Mouse (Mus musculus) stomach, postnatal 0 days (tissue): ENCODE data around the gene Hist1h4f. TPM values are rescaled to one million over a fixed set of nuclear protein-coding genes. Genes with fewer than 3 reads are reported as not detected.
"Not testable (repeated sequence)": the region's sequence is repeated elsewhere in the genome, so short reads cannot be mapped to it uniquely, and the experiment has no call there.

Experiments
- ATAC-seq: fragments of 200-750 bp; cut with Nextera tagmentation; 2 replicates; pipeline ENCODE4 v1.8.0; 2017; ENCODE audit not compliant: low FRiP score, low TSS enrichment
- DNase-seq: peaks from one replicate; pipeline ENCODE4 v3.0.0-alpha.2; 2016; ENCODE audit warnings: low spot score
- H3K27ac ChIP-seq: fragments of 300-500 bp; sonication (generic); replicated peaks from 2 replicates; pipeline ENCODE4 v1.5.1; 2014; ENCODE audit warnings: mild to moderate bottlenecking, control low read depth
- H3K27me3 ChIP-seq: fragments of 300-500 bp; sonication (generic); 2 replicates; pipeline ENCODE4 v1.6.1; 2014; ENCODE audit warnings: low read length; ENCODE audit not compliant: control insufficient read depth, insufficient read depth
- H3K36me3 ChIP-seq: fragments of 300-500 bp; sonication (generic); 2 replicates; pipeline ENCODE4 v1.6.1; 2014; ENCODE audit warnings: low read length, mixed read lengths; ENCODE audit not compliant: control insufficient read depth, insufficient read depth
- H3K4me1 ChIP-seq: fragments of 300-500 bp; sonication (generic); replicated peaks from 2 replicates; pipeline ENCODE4 v1.6.1; 2014; ENCODE audit warnings: antibody characterized with exemption; ENCODE audit not compliant: control insufficient read depth, insufficient read depth
- H3K4me2 ChIP-seq: fragments of 300-500 bp; sonication (generic); replicated peaks from 2 replicates; pipeline ENCODE4 v1.6.1; 2014; ENCODE audit warnings: low read depth, mild to moderate bottlenecking, control low read depth, moderate library complexity
- H3K4me3 ChIP-seq: fragments of 300-500 bp; sonication (generic); 2 replicates; pipeline ENCODE4 v1.5.1; 2014; ENCODE audit warnings: low read depth, low read length, control low read depth
- H3K9ac ChIP-seq: fragments of 300-500 bp; sonication (generic); 2 replicates; pipeline ENCODE4 v1.6.1; 2014; ENCODE audit warnings: mild to moderate bottlenecking, low read length, control low read depth, mixed read lengths
- H3K9me3 ChIP-seq: fragments of 300-500 bp; sonication (generic); 2 replicates; pipeline ENCODE4 v1.6.1; 2016; ENCODE audit warnings: low read length; ENCODE audit not compliant: control insufficient read depth
- CTCF ChIP-seq: IDR thresholded peaks from 2 replicates; pipeline ENCODE4 v1.5.1; 2016; ENCODE audit warnings: antibody characterized with exemption, low read depth, mild to moderate bottlenecking, moderate library complexity
- EP300 ChIP-seq: optimal IDR thresholded peaks from 2 replicates; pipeline ENCODE3; 2016; ENCODE audit warnings: antibody characterized with exemption
- WGBS: fragments of 180-500 bp; shearing (Covaris S2); extraction: QIAGEN DNeasy Blood & Tissue Kit; methylation state at CpG from one replicate; pipeline ENCODE4 v1.1.7; 2014; 5-methylcytosine and 5-hydroxymethylcytosine counted together
- polyA plus RNA-seq: library from polyadenylated mRNA; unstranded; fragments of >200 nt; fragmentation: Nextera tagmentation; extraction: Ambion mirVana; gene quantifications from 2 replicates; pipeline ENCODE4 v1.2.1, GENCODE M21; 2015

The Hist1h4f gene
- polyA plus RNA-seq, 1 experiment from 2014 or later: 0.38 TPM

DNA sequence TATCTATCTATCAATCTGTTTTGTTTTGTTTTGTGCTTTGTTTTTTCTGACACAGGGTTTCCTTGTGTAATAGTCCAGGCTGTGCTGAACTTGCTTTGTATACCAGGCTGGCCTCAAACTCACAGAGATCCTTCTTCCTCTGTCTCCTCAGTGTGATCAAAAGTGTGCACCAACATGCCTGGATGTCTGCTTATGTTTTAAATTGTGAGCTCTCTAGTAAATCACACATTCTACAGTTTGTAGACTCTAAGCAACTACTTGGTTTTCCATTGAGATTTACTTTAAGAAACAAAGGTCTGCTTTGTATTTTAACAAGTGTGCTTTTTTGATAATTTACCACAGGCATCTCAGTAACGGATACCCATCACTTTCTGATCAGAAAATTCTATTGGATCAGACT is 26.4 kb upstream of the Hist1h4f start:
- no peak overlapping the region for H3K27ac ChIP-seq
- no peaks in the 10 kb centered on the region for H3K27me3 ChIP-seq
- no peak overlapping the region for H3K4me3 ChIP-seq
- H3K9ac ChIP-seq: no peak overlapping the region
- H3K36me3 ChIP-seq: no peaks in the 10 kb centered on the region
- ATAC-seq (no peak), DNase-seq (no peak)
- TF ChIP-seq CTCF: no peak
- no peak for TF ChIP-seq EP300
- H3K4me2 ChIP-seq: no peak overlapping the region
- peaks cover 5% of the 10 kb centered on the region; the same call in 1 of the 2 replicates for H3K4me1 ChIP-seq
- H3K9me3 ChIP-seq: no peaks in the 10 kb centered on the region
- 94% methylated on average over 1 of the region's 1 CpGs for WGBS

DNA sequence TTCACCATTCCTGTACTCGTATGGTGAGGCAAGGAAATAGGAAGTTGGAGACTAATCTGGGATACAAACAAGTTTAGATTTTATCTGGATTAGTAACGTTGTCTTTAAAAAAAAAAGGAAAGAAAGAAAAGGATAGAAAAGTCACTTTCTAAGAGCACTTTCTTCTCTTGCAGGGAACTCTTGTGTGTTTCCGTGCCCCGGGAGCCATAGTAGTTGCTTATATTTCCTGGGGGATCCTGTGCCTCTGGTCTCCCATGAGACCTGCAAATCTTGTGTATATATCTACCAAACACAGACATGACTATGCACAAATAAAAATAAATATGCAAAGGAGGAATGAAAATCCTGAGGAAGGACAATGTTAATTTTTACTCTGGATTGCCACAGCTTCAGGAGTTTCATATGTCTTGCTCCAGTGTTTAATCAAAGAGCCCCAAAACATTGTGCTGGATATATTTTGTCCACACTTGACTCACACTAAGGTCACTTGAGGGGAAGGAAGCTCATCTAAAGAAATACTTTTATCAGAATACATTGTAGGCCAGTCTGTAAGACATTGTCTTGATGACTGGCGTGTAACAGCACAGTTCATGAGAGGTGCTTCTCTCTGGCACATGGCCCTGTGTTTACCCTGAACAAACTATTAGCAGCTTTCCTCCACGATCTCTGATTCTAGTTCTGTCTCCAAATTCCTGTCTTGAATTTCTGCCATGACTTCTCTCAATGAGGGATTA is 25.6 kb upstream of the Hist1h4f start:
- Histone ChIP-seq H3K27ac (peak overlapping the region; percentile 49), H3K4me1 (peaks cover 3% of the 10 kb centered on the region; the same call in 1 of the 2 replicates), H3K36me3 (no peaks in the 10 kb centered on the region), H3K4me2 (peak overlapping the region; percentile 55; the same call in 1 of the 2 replicates), H3K9ac (peak overlapping the region; percentile 58), H3K4me3 (peak overlapping the region; percentile 39), H3K9me3 (no peaks in the 10 kb centered on the region), H3K27me3 (no peaks in the 10 kb centered on the region)
- ATAC-seq: no peak
- DNase-seq: no peak
- TF ChIP-seq CTCF: no peak
- TF ChIP-seq EP300: no peak
- WGBS: 32% methylated on average over 6 of the region's 6 CpGs

DNA sequence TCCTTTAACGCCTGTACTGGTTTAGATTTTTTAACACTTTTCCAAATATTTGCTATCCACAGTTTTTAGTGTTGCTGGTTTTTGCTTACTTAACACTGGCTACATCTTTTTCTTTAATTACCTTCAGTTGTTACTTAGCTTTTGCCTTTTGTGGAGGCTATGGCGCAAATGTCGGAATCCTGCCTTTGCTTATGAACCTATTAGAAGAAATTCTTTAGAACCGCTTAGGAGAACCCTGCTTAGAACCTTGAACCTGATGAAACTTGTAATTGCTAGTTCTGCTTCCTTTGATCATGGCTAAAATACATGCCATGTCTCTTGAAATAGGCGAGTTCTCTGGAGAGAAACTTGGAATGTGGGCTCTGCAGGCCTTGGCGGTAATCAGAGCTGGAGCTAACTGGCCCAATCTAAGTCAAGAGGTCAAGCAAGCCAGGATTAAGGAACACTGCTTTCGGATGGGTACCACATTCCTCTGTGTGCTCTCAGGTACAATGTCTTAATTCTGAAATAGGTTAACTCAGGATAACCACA is 25.0 kb upstream of the Hist1h4f start:
- peak overlapping the region; percentile 58 for H3K9ac ChIP-seq
- H3K36me3 ChIP-seq: no peaks in the 10 kb centered on the region
- peak overlapping the region; percentile 39 for H3K4me3 ChIP-seq
- peak overlapping the region; percentile 55 for H3K4me2 ChIP-seq
- peak overlapping the region; percentile 49 for H3K27ac ChIP-seq
- ATAC-seq: no peak
- no peaks in the 10 kb centered on the region for H3K9me3 ChIP-seq
- H3K4me1 ChIP-seq: peaks cover 3% of the 10 kb centered on the region; the same call in 1 of the 2 replicates
- no peaks in the 10 kb centered on the region for H3K27me3 ChIP-seq
- TF ChIP-seq CTCF (no peak), EP300 (no peak)
- no peak for DNase-seq
- WGBS: 7% methylated on average over 7 of the region's 7 CpGs

- Histone ChIP-seq H3K4me3 (peak overlapping the region; percentile 39), H3K4me2 (peak overlapping the region; percentile 55), H3K9ac (peak overlapping the region; percentile 58), H3K27ac (peak overlapping the region; percentile 76)
- H3K4me1 ChIP-seq, H3K9me3 ChIP-seq, ATAC-seq, H3K36me3 ChIP-seq, H3K27me3 ChIP-seq, DNase-seq: not testable (repeated sequence)
- WGBS: 2% methylated on average over 8 of the region's 40 CpGs
Observed at GRCm38 (mm10) chr13:23575864-23576313, 24.4 kb upstream of the Hist1h4f start.

GRCm38 (mm10) chr13:23575271-23575851 is 23.9 kb upstream of the Hist1h4f start, which contains the start of gene Hist1h3d:
TSS of gene Hist1h3d (plus strand) at chr13:23575763.
- H3K36me3 ChIP-seq: no peaks in the 10 kb centered on the region
- H3K4me1 ChIP-seq: peaks cover 3% of the 10 kb centered on the region; the same call in 1 of the 2 replicates
- WGBS: under 1% methylated on average over 18 of the region's 18 CpGs
- peak within 1 kb of the TSS; percentile 58 for H3K9ac ChIP-seq
- H3K27me3 ChIP-seq: no peaks in the 10 kb centered on the region
- H3K4me2 ChIP-seq: peak within 1 kb of the TSS; percentile 55
- no peaks in the 10 kb centered on the region for H3K9me3 ChIP-seq
- TF ChIP-seq CTCF (no peak), EP300 (no peak)
- H3K27ac ChIP-seq: peak within 1 kb of the TSS; percentile 76
- ATAC-seq (peak; percentile 72), DNase-seq (peak; percentile 51)
- peak within 1 kb of the TSS; percentile 39 for H3K4me3 ChIP-seq

GRCm38 (mm10) chr13:23574546-23575170 is 23.2 kb upstream of the Hist1h4f start:
- Histone ChIP-seq H3K4me2 (peak overlapping the region; percentile 47), H3K4me3 (peak overlapping the region; percentile 22; the same call in 1 of the 2 replicates), H3K27ac (peak overlapping the region; percentile 69)
- not testable (repeated sequence) for H3K27me3 ChIP-seq, H3K9ac ChIP-seq, DNase-seq, H3K9me3 ChIP-seq, H3K36me3 ChIP-seq, H3K4me1 ChIP-seq
- ATAC-seq: peak; percentile 6
- under 1% methylated on average over 5 of the region's 39 CpGs for WGBS
